Mouse (Mus musculus) kidney, adult 2 months (tissue): ENCODE results near the gene Nanos2. TPM values are rescaled to one million over a fixed set of nuclear protein-coding genes. Genes with fewer than 3 reads are reported as not detected.
A peak's percentile ranks its signal among the peaks of the same experiment; 100 is the strongest.

Experiments
- DNase-seq: peaks from one replicate; pipeline ENCODE4 v3.0.0; 2021
- H3K27ac ChIP-seq: fragments of 200-500 bp; 2 replicates; pipeline ENCODE4 v1.5.1; 2012; ENCODE audit warnings: low read depth, low read length, control low read depth, inconsistent platforms; ENCODE audit not compliant: insufficient read depth
- H3K27me3 ChIP-seq: fragments of 200-500 bp; replicated peaks from 2 replicates; pipeline ENCODE4 v1.6.1; 2012; ENCODE audit warnings: mild to moderate bottlenecking, moderate library complexity, low read length, inconsistent platforms; ENCODE audit not compliant: control insufficient read depth, insufficient read depth
- H3K36me3 ChIP-seq: fragments of 200-500 bp; 2 replicates; pipeline ENCODE4 v1.6.1; 2012; ENCODE audit warnings: mild to moderate bottlenecking, moderate library complexity, low read length, inconsistent platforms; ENCODE audit not compliant: control insufficient read depth, insufficient read depth
- H3K4me1 ChIP-seq: fragments of 200-500 bp; 2 replicates; pipeline ENCODE4 v1.6.1; 2011; ENCODE audit warnings: low read length; ENCODE audit not compliant: control insufficient read depth, insufficient read depth
- H3K4me3 ChIP-seq: fragments of 200-500 bp; 2 replicates; pipeline ENCODE4 v1.5.1; 2011; ENCODE audit warnings: mild to moderate bottlenecking, low read depth, low read length, control low read depth; ENCODE audit not compliant: insufficient read depth
- CTCF ChIP-seq: fragments of 200-500 bp; conservative IDR thresholded peaks from 2 replicates; pipeline ENCODE4 v1.5.1; 2011; ENCODE audit warnings: low read depth, mild to moderate bottlenecking, control low read depth, low read length, moderate library complexity, mixed read lengths; ENCODE audit not compliant: insufficient read depth, insufficient read length
- POLR2A ChIP-seq: fragments of 200-500 bp; IDR thresholded peaks from one replicate; pipeline ENCODE4 v1.6.1; 2011; ENCODE audit warnings: low read depth, low read length, control low read depth
- WGBS: fragments of 180-500 bp; shearing (Covaris S2); methylation state at CpG from one replicate; pipeline ENCODE4 v1.1.7; 2018; 5-methylcytosine and 5-hydroxymethylcytosine counted together
- polyA plus RNA-seq: library from polyadenylated mRNA; depleted of rRNA; stranded (reverse); fragments of >200 nt; gene quantifications from 2 replicates; pipeline ENCODE4 v1.2.3, GENCODE M21; 2012

Gene Nanos2
- polyA plus RNA-seq, 1 experiment = not detected

GRCm38 (mm10) chr7:18967603-18968002, 19.6 kb upstream of the Nanos2 start:
- no peak for TF ChIP-seq CTCF
- no peak for TF ChIP-seq POLR2A
- 10% methylated on average over 8 of the region's 8 CpGs for WGBS
- Histone ChIP-seq H3K4me1 (no peaks in the 10 kb centered on the region), H3K27ac (no peak overlapping the region), H3K27me3 (no peaks in the 10 kb centered on the region), H3K4me3 (no peak overlapping the region), H3K36me3 (no peaks in the 10 kb centered on the region)
- peak; percentile 21 for DNase-seq

DNA sequence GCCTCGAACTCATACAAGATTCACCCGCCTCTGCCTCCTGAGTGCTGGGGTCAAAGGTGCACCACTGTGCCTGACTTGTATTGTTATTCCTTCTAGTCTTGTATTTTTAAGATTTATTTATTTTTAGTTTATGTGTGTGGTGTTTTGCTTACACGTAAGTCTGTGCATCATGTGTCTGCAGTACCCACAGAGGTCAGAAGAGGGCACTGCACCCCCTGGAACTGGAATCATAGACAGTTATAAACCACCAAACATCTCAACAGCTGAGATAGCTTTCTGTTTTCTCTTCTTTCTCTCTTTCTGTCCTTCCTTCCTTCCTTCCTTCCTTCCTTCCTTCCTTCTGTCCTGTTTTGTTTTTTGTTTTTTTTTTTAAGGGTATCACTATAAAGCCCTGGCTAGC, 16.2 kb upstream of the Nanos2 start:
- Histone ChIP-seq H3K27ac (no peak overlapping the region), H3K36me3 (no peaks in the 10 kb centered on the region), H3K4me3 (no peak overlapping the region), H3K4me1 (no peaks in the 10 kb centered on the region), H3K27me3 (no peaks in the 10 kb centered on the region)
- TF ChIP-seq POLR2A = no peak
- TF ChIP-seq CTCF = 0 out of 2 replicates have a peak, but pooled peaks have one; percentile 13
- WGBS = 87% methylated on average over 3 of the region's 3 CpGs
- no peak for DNase-seq

DNA sequence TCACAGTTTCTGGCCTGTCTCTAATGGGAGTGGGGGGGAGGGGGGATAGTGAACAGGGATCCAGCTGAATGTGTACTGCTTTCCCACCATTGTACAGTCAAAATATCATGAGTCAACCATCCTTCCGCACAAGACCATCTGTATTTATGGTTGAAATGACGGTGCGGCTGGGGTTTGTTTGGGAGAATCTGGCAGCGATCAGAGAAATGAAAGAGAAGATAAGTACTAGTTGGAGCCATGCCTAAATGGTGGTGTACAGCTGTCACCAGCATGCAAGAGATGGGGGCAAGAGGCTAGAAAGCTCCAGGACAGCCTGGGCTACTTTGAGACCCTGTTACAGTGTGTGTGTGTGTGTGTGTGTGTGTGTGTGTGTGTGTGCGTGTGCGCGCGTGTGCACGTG, 8.8 kb upstream of the Nanos2 start:
- no peak overlapping the region for H3K27ac ChIP-seq

DNA sequence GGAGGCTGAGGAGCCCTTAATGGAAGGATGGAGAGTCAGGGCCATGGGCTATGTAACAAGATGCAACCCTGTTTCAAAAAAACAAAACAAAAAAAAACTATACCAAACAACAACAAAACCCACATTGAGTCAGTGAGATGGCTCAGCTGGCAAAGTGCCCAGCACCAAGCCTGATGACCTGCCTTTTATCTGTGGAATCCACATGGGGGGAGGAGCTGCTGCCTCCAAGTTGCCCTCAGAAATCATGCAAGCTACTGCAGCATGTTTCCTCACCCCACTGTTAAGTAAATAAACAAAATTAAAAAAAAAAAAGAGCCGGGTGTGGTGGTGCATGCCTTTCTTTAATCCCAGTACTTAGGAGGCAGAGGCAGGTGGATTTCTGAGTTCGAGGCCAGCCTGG, 697 bp upstream of the Nanos2 start:
- no peak for DNase-seq
- WGBS = 60% methylated on average over 2 of the region's 2 CpGs
- H3K27ac ChIP-seq = no peak overlapping the region
- H3K4me3 ChIP-seq = no peak overlapping the region
- no peaks in the 10 kb centered on the region for H3K36me3 ChIP-seq
- no peak for TF ChIP-seq CTCF
- TF ChIP-seq POLR2A = no peak
- peaks cover under 1% of the 10 kb centered on the region; the same call in 1 of the 2 replicates for H3K4me1 ChIP-seq
- no peaks in the 10 kb centered on the region for H3K27me3 ChIP-seq

More for the DNA sequence above, 8.8 kb upstream of the Nanos2 start:
- no peaks in the 10 kb centered on the region for H3K4me1 ChIP-seq
- H3K36me3 ChIP-seq = no peaks in the 10 kb centered on the region
- 85% methylated on average over 9 of the region's 9 CpGs for WGBS
- no peak for DNase-seq
- no peak overlapping the region for H3K4me3 ChIP-seq
- TF ChIP-seq POLR2A = no peak
- no peak for TF ChIP-seq CTCF
- H3K27me3 ChIP-seq = no peaks in the 10 kb centered on the region

DNA sequence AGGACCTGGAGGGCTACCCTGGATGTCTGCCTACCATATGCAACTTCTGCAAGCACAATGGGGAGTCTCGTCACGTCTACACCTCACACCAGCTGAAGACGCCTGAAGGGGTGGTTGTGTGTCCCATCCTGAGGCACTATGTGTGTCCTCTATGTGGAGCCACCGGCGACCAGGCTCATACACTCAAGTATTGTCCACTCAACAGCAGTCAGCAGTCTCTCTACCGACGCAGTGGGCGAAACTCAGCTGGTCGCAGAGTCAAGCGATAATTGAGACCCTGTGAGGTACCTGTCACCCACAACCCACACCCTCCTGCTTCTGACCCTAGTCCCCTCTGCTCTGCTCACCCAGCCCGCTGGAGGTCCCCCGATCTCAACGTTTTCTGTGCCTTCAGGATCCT, 547 bp downstream of the Nanos2 start:
- no peak for DNase-seq
- 77% methylated on average over 13 of the region's 13 CpGs for WGBS
- H3K27ac ChIP-seq = no peak overlapping the region
- H3K4me3 ChIP-seq = no peak overlapping the region
- no peaks in the 10 kb centered on the region for H3K27me3 ChIP-seq
- H3K4me1 ChIP-seq = peaks cover 3% of the 10 kb centered on the region; the same call in 1 of the 2 replicates
- no peak for TF ChIP-seq POLR2A
- no peak for TF ChIP-seq CTCF
- H3K36me3 ChIP-seq = no peaks in the 10 kb centered on the region

DNA sequence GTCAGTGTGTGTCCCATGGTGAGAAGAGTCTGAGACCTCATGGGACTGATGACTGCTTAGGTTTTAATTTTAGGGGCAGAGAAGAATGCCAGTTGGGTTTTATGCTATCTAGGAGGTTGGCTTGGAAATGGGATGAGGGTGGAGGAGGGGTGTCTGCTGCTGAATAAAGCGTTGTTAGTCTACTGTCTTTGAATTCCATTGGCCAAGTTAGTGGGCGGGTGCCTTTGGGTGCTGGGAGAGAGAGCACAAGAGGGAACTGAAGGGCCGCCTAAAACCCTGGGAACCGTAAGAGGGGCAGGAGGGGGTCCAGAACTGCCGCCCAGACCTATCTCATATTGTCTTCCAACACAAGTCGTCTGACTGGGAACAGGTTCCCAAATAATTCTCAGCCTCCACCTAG, 1.6 kb downstream of the Nanos2 start:
- no peak for DNase-seq
- TF ChIP-seq POLR2A = no peak
- Histone ChIP-seq H3K4me3 (no peak overlapping the region), H3K27ac (no peak overlapping the region), H3K27me3 (no peaks in the 10 kb centered on the region), H3K36me3 (no peaks in the 10 kb centered on the region), H3K4me1 (peaks cover 3% of the 10 kb centered on the region; the same call in 1 of the 2 replicates)
- WGBS = 68% methylated on average over 6 of the region's 6 CpGs

- Histone ChIP-seq H3K27me3 (no peaks in the 10 kb centered on the region), H3K36me3 (no peaks in the 10 kb centered on the region), H3K4me3 (no peak overlapping the region), H3K27ac (no peak overlapping the region), H3K4me1 (peaks cover 3% of the 10 kb centered on the region; the same call in 1 of the 2 replicates)
- TF ChIP-seq POLR2A (no peak), CTCF (no peak)
- 9% methylated on average over 5 of the region's 5 CpGs for WGBS
- DNase-seq = no peak
Measured at GRCm38 (mm10) chr7:18989995-18990394, 2.8 kb downstream of the Nanos2 start.
